Mouse (Mus musculus): ENCODE results near the gene Grem1.
A peak's percentile ranks its signal among the peaks of the same experiment; 100 is the strongest.

Grem1 gene

DNA sequence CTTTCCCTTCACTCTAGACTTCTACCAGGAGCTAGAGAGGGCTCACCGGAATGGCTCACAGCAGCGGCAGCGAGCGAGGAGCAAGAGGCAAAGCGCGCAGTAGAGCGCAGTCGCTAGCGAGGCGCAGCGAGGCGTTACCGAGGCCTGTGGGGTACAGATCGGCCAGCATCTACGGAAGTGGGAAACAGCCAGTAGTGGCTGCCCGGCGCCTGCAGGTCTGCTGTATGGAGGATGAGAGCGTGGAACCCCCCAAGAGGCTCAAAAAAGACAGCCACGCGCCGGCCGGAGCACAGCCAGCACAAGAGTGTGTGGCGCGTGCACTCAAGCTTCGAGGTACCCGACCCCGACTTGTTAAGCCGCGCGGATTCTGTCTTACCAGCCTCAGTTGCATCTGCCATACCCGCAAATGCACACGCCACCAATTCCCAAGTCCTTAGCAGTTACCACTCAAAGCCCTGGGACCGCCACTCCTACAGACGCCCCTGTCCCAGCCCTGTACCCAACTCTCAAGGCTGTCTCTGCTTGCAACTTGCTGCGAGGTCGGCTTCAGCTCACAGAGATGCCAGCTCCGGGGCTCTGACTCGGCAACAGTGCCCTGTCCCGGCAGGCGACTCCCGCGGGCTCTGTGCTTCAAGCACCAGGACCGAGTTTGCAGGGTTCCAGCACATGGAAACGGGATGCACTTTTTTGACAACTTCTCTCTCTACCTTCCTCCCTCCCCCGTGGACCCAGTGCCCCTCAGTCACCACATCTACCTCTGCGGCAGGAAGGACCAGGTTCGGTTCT lies 728 bp downstream of the Grem1 start:
- peak; percentile 64 for DNase-seq (ENCODE audit: low spot score)

DNA sequence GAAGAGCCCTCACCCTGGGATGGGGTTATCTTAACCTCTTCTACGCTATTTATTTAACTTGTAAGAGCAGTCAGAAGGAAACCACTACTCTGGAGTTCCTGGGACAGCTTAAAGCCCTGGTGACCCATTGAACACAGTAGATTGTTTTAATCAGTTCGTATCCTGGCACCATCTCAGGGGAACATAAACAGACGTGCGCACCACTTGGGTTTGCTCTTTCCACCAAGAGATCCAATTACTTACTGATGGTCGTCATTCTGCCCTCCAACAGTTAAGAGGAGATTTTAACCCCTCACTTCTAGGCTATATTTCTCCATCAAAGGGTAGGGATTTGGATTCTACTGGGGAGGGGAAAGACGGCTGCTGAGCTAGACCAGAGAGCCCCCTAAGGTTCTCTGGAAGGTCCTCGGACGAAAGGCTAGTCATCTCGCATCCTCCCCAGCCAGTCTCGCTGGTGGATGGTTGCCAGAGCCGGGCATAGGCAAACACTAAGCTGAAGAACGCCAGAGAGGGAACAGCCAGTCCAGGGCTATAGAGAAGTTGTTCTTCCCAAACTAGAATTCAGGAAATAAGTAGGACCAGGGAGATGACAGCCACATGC lies 1.4 kb downstream of the Grem1 start:
- no peak for DNase-seq (ENCODE audit: low spot score)

DNA sequence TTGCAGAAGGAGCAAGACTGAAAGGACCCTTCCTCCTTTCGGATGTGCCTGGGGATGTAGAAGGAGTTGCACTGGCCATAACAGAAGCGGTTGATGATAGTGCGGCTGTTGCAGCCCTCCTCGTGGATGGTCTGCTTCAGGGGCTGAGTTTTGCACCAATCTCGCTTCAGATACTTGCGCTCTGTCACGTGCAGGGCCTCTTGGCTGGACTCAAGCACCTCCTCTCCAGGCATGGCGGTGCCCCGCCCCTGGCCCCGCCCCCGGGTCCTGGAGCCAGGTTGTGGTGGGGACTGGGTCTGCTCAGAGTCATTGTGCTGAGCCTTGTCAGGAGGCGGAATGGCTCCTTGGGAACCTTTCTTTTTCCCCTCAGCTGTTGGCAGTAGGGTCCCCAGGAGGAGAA lies 8.7 kb downstream of the Grem1 start:
- no peak for DNase-seq (ENCODE audit: low spot score)

DNA sequence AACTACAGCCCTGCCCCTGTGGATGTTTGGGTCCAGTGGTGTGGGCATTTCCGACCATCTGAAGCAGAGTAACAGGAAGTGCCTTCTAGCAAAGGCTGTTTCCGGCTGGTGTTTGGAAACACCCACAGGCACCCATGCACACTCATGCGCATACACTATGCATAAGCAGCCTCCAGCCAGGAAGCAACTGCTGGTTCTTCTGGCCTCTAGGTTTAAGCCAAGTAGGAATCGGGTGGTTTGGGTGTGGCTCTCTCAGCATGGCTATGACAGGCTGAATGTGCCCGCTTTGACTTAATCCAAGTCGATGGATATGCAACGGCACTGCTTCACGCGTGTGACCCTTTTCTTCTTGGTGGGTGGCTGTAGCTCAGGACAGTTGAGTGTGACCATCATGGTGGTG lies 9.1 kb downstream of the Grem1 start:
- DNase-seq (ENCODE audit: low spot score): no peak

DNA sequence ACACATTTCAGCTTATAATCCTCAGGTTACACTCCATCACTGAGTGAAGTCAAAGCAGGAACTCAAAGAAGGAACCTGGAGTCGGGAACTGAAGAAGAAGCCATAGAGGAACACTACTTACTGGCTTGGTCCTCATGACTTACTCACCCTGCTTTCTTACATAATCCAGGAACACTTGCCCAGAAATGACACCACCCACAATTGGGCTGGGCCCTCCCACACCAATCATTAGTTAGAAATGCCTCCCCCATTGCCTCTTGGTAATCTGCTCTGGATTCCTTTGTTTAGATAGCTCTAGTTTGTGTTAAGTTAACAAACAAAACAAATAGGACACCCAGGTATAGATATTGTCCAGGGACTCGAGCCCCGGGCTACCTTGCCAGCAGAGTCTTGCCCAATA lies 29.9 kb downstream of the Grem1 start:
- DNase-seq (ENCODE audit: low spot score): no peak

DNA sequence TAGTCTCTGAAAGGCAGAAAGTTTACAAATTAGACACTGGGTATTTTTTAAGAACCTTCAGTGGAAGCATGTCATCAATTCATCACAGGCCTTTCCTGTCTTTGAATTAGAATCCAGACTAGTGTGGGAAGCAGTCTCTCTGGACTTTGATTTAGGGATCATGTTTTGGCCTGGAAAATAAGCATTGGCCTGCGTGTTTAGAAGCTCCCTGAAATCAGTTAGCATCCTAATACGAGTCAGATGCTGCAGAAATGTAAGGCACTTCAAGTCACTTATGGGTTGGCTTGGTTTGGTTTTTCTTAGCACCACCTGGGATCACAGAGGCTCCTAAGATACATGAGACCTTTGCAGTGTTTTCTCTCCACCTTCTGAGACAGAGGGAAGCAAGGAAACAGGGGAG lies 43.6 kb downstream of the Grem1 start:
- DNase-seq (ENCODE audit: low spot score): no peak

DNA sequence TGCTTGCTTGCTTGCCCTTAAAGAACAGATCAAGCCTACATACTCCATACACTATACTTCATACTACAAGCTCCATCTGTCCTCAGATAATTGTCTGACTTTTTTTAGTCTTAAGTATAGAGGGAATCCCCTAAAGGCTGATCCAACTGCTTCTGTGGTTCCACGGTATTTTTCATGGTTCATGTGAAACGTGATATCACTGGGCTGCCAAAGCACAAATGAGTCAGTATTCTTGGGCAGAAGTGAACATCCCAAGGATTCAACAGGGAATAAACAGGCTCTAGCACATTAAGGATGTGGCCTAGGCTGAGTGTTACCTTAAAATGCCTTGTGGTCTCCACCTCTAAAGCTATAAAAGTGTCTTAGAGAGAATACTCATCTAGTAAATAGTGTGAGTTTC lies 45.0 kb downstream of the Grem1 start:
- no peak for DNase-seq (ENCODE audit: low spot score)

DNA sequence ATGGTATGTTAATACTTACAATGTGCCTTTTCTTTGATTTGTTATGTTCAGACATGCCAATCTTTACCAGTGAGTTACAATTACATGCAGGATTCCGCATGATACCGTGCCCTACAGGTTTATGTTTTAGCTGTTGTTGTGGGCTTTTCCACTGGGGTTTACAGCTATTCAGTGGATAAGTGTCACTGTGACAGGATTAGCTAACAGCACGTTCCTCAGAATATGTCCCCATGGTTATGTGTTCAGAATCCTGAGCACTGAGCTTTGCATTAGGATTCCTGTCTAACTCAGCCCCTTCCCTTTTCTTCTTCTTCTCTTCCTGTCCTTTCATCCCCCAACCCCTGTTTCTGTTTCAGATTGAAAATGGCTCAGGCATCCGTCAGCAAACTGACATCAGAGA lies 50.9 kb downstream of the Grem1 start:
- no peak for DNase-seq (ENCODE audit: low spot score)

DNA sequence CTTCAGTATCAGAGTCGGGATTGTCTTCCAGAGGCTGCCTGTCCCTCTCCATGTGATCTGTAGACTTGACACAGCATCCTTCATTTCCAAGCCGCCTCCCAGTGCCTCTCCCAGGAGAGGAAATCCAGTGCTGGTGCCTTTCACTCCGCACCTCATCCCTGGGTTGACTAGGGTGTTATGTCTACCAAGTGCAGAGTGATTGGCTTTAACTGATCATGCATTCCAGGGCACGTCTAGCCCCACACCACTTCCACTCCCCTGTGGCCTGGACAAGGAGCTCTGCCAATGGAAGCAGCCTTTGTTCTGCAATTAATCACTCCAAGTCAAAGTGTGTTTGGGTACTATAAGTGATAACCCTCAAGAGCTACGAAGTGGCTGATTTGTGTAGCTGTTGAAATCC lies 56.9 kb downstream of the Grem1 start:
- no peak for DNase-seq (ENCODE audit: low spot score)

DNA sequence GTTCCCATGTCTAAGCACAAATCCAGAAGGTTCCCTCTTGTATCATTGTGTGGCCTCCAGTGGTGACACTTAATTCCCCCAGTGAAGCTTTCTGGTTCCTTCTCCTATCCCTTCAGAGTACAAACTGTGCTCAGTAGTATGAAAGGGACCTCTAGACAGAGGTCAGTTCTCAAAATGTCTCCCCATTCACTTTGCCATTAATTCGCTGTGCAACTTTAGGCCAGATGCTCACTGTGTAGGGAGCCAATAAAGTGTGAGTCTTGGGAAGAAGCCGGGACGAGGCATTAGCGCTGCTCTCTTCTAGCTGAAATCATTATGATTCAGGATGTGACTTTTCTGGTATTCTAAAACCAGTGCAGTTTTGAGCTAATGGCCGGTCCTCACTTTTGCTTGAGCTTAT lies 61.8 kb downstream of the Grem1 start:
- no peak for DNase-seq (ENCODE audit: low spot score)

DNA sequence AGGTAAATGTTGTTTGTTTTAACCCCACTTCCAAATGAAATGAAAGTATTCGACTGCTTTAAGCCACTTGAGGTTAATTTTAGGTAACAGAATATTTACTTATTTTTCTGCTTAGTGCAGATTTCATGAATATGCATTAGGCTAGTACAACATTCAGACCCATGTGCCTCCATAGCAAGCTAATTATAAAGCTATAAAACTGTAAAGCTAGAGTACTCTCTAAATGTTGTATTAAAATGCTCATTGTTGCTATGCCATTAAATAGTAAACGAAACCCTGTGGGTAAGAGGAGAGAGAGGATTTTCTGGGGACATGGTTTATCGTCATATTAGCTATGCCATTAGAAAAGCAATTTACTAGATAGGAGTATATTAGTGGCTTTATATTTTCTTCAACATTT lies 62.2 kb downstream of the Grem1 start:
- no peak for DNase-seq (ENCODE audit: low spot score)

Data from retina, embryonic 14.5 days (tissue).